Mouse (Mus musculus): ENCODE data around the gene 4833427G06Rik.

4833427G06Rik gene

GRCm38 (mm10) chr9:51068202-51068601, 33.7 kb downstream of the 4833427G06Rik start:
- DNase-seq (ENCODE audit: low read depth, low spot score), result no peak

DNA sequence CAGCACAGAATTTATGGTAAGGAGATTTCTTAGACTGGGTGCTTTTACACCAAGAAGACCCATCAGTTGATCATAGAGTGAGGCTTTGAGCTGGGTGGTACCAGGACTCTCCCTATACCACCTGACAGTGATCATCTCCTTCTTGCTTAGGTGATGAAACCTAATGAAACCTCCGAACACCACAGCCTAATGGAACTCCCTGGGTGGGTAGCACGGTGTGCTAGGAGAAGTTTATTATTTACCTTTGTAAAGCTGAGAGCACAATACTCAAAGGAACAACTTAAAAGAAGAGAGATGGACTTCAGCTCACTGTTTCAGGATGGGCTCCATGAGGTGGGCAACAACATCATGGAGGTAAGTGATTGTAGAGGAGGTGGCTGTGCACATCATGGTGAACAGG, 41.3 kb downstream of the 4833427G06Rik start, which contains the start of gene Btg4:
Gene Btg4 (plus strand): TSS at position 301 of the 400 bp plus-strand sequence.
- no peak for DNase-seq (ENCODE audit: low read depth, low spot score)

DNA sequence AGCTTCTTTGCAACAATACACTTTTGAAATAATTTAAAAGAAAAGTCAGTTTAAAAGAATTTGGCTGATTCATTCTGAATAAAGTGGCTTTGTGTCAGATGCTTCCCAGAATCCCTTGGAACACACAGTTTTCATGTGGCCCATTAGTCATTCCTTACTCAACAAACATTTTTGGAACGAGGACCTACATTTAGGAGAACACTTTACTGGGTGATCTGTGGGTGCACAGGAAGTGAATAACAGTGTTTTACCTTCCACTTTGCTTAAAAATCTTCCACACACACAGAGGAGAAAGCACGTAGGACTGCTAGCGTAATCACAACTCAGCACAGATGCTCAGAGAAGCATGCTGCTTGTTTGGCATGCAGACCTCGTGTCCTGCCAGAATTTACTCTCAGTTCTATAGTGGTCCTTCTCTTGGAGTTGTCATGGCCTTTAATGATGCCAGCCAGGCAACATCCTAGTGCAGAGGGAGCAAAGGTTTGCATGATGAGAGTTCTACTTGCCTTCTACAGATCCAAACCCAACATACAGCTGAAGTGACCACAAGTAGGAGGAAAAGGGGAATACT, 42.8 kb downstream of the 4833427G06Rik start:
- no peak for DNase-seq (ENCODE audit: low read depth, low spot score)

DNA sequence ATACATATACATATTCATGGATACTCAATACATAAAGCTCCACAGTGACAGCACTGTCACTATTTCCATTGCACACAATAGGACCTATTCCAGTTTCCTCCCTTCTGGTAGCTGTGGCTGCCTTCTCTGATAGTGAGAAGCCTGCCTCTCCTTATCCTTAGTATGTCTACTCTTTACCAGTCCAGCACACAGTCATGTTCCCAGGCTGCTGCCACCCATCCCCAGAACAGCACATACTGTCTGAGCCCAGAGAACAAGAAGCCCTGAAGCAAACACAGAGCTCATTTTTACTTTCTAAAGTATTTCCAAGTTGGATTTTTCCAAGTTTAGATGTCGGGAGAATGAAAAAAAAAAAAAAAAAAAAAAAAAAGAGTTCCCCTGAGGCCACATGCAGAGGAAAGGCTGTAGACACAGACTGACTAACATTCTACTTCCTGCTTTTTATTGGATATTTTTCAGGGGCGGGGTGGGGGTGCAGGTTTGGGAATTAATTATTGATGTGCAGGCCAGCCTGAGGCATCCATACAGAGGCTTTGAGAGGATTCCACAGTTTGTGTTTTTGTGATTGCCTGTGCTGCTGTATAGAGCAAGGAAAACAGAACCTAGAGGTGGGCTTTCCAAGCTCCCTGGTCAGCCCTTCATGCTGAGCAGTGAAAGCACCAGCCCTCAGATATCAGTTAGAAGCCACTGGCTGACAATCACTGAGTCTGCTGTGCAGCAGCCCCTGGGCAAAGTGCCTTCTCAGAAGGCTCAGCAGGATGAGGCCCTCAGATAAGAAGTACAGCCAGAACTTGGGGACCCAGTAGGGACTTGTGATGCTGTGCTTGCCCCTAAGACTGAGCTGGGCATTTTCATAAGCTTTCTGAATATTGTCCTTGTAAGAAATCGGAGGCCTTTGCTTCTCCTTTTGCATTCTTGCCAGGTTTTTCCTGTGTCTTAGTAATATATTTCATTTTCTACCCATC, 45.2 kb downstream of the 4833427G06Rik start:
- no peak for DNase-seq (ENCODE audit: low read depth, low spot score)

- no peak for DNase-seq (ENCODE audit: low read depth, low spot score)
Measured at GRCm38 (mm10) chr9:51052180-51052579, 49.7 kb downstream of the 4833427G06Rik start.

GRCm38 (mm10) chr9:51042136-51042535, 59.7 kb downstream of the 4833427G06Rik start:
- no peak for DNase-seq (ENCODE audit: low read depth, low spot score)

GRCm38 (mm10) chr9:51041491-51041980, 60.3 kb downstream of the 4833427G06Rik start:
- DNase-seq (ENCODE audit: low read depth, low spot score), result no peak

DNA sequence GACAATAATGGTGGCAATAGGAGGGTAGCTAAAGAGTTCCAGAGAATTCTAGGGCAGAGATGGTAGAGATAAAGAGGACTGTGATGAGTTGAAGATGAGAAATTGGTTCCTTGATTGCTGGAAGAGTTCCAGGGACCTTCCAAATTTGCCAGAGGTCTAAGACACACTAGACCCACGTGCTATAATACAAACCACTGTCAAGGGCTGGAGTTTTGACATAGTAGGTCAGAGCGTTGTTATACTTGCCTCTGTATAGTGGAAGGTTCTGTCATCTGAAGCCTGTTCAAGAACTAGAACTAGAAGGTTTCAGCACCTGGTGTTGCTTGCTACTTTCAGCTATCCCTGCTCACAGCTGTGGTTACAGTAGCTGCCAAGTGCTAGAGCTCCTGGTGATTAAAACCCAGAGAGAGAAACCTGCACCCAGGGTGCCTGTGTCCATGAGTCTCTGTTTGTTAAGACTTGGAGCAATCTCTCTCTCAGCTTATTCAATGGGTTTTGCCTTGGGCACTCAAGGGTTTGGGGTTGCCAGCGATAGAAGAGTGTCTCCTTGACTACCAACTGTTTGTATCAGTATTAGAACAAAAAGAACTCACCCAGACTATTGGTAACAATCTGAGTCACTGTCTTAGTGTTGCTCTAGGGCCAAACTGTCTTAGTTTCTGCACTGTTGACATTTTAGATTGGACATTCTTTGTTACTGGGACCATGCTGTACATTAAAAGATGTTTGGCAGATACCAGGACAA, 68.9 kb downstream of the 4833427G06Rik start:
- no peak for DNase-seq (ENCODE audit: low read depth, low spot score)

DNA sequence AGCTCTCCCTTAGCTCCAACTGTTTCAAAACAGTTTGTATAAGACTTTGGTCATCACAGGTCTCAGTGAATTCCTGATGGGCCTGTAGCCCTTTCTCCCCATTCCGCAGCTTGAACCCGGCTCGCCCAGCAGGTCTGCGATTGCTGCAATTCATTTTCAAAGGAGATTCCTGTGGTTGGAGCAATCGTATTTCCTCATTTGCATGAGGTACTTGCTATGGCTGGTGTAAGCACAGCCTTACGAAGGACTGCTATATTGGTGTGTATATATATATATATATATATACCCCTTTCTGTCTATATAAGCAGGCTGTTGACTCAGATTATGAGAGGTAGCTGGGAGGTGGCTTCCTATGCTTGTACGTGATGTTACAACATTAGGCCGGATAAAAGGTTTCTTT, 69.6 kb downstream of the 4833427G06Rik start:
- no peak for DNase-seq (ENCODE audit: low read depth, low spot score)

DNA sequence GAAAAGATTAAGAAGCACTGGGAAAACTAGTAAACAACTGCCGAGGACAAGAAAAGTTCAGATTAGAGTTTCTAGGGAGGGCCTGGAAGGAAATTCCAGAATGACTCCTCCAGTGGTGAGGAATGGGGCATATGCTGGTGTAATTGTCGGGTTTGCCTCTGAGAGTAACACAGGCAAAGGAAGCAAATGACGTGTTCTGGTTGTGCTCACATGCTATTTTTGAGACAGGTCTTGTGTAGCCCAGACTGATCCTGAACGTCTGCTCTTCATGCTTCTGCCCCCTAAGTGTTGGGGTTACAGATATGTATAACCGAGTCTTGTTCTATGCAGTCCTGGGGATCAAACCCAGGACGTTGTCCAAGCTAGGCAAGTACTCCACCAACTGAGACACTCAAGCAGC, 70.3 kb downstream of the 4833427G06Rik start:
- DNase-seq (ENCODE audit: low read depth, low spot score), result no peak
